Mouse (Mus musculus) embryonic fibroblast, embryonic 13.5 days (primary cell): ENCODE results near the gene Kcnmb1.

Experiments used
- CTCF ChIP-seq: IDR thresholded peaks from 2 replicates; pipeline ENCODE4 v1.5.1; 2011; ENCODE audit warnings: mild to moderate bottlenecking, control low read depth, low read length, moderate library complexity, borderline replicate concordance; ENCODE audit not compliant: insufficient read depth
- POLR2A ChIP-seq: IDR thresholded peaks from 2 replicates; pipeline ENCODE4 v1.6.1; 2011; ENCODE audit warnings: low read depth, mild to moderate bottlenecking, control low read depth, low read length, moderate library complexity

DNA sequence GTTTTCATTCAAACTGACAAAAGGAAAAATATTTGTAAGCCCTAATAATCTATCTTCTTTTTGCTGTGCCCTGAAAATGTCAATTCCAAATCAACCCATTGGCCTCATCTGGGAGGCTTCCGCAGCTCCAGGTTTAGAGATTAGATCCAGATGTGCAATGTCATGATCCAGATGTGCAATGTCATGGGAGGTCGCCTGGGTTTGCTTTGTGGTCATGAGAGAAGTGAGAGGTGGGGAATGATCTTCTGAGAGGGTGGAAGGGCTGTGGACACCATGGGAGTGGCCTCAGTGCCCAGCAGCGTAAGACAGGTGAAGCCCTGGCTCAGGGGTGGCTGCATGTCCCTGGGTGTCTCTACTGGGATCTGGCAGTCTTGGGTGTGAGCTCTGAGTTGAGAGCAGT lies 39.8 kb upstream of the Kcnmb1 start:
- TF ChIP-seq CTCF (no peak), POLR2A (no peak)
